Mouse (Mus musculus) C2C12 (cell line): ENCODE measurements around the gene Syce2. TPM values are rescaled to one million over a fixed set of nuclear protein-coding genes. Genes with fewer than 3 reads are reported as not detected.

Experiments
- H3K27me3 ChIP-seq: one replicate; pipeline ENCODE4 v1.6.1; 2011; ENCODE audit not compliant: control insufficient read depth, insufficient read depth, insufficient read length
- H3K36me3 ChIP-seq: one replicate; pipeline ENCODE4 v1.6.1; 2011; ENCODE audit not compliant: control insufficient read depth, insufficient read depth
- H3K4me3 ChIP-seq: one replicate; pipeline ENCODE4 v1.5.1; 2011; ENCODE audit warnings: mild to moderate bottlenecking, control low read depth; ENCODE audit not compliant: poor library complexity, insufficient read depth, severe bottlenecking
- H3K79me2 ChIP-seq: one replicate; pipeline ENCODE4 v1.6.1; 2011; ENCODE audit not compliant: control insufficient read depth, insufficient read depth
- H3K79me3 ChIP-seq: one replicate; pipeline ENCODE4 v1.6.1; 2011; ENCODE audit warnings: low read depth, control low read depth
- H3ac ChIP-seq: one replicate; pipeline ENCODE3; 2011; ENCODE audit warnings: low read depth; ENCODE audit not compliant: control insufficient read depth, insufficient read length
- CEBPB ChIP-seq: IDR thresholded peaks from one replicate; pipeline ENCODE4 v1.6.1; 2011; ENCODE audit warnings: low read depth, mild to moderate bottlenecking, control low read depth, moderate library complexity
- CTCF ChIP-seq: IDR thresholded peaks from one replicate; pipeline ENCODE4 v1.5.1; 2011; ENCODE audit not compliant: control insufficient read depth, insufficient read depth, insufficient read length
- FOSL1 ChIP-seq: IDR thresholded peaks from one replicate; pipeline ENCODE4 v1.8.0; 2011; ENCODE audit warnings: mild to moderate bottlenecking, low read length; ENCODE audit not compliant: poor library complexity, insufficient read depth, severe bottlenecking
- MAX ChIP-seq: IDR thresholded peaks from one replicate; pipeline ENCODE4 v1.6.1; 2011; ENCODE audit warnings: mild to moderate bottlenecking, control low read depth
- MYOD1 ChIP-seq: IDR thresholded peaks from one replicate; pipeline ENCODE4 v1.6.1; 2011; ENCODE audit warnings: low read depth; ENCODE audit not compliant: control insufficient read depth, insufficient read length
- MYOG ChIP-seq: IDR thresholded peaks from one replicate; pipeline ENCODE4 v1.6.1; 2011; ENCODE audit not compliant: control insufficient read depth, insufficient read length; ENCODE audit errors: extremely low read depth
- USF1 ChIP-seq: IDR thresholded peaks from one replicate; pipeline ENCODE4 v1.6.1; 2011; ENCODE audit warnings: low read depth, mild to moderate bottlenecking, control low read depth, moderate library complexity
- microRNA-seq: library from miRNA; unstranded; fragments of <30 nt; microRNA quantifications from one replicate; pipeline ENCODE4, GENCODE M21; 2019; ENCODE audit warnings: borderline microRNAs expressed
- polyA plus RNA-seq: library from polyadenylated mRNA; unstranded; fragments of >200 nt; fragmentation: generic; extraction: Trizol; gene quantifications from one replicate; pipeline ENCODE4 v1.2.1, GENCODE M21; 2012; ENCODE audit warnings: missing spikeins

The Syce2 gene
- polyA plus RNA-seq, 1 experiment = 8.5 TPM

GRCm38 (mm10) chr8:84935489-84935888, 63.6 kb downstream of the Syce2 start:
- Histone ChIP-seq H3K27me3 (peaks cover 47% of the 10 kb centered on the region), H3ac (no peak overlapping the region), H3K4me3 (no peak overlapping the region), H3K79me3 (no peaks in the 10 kb centered on the region), H3K79me2 (no peaks in the 10 kb centered on the region), H3K36me3 (no peaks in the 10 kb centered on the region)
- TF ChIP-seq USF1 = no peak
- TF ChIP-seq MYOG = no peak
- TF ChIP-seq FOSL1 = no peak
- no peak for TF ChIP-seq MYOD1
- no peak for TF ChIP-seq MAX
- TF ChIP-seq CTCF = no peak
- no peak for TF ChIP-seq CEBPB

GRCm38 (mm10) chr8:84936041-84936961, 64.4 kb downstream of the Syce2 start:
- no peak overlapping the region for H3K4me3 ChIP-seq
- H3K27me3 ChIP-seq = peaks cover 44% of the 10 kb centered on the region

GRCm38 (mm10) chr8:84936962-84937546, 65.1 kb downstream of the Syce2 start, which contains the start of gene Mast1:
Gene Mast1, minus strand, starts transcription at chr8:84937359.
- Histone ChIP-seq H3K36me3 (no peaks in the 10 kb centered on the region), H3K79me3 (no peaks in the 10 kb centered on the region), H3K27me3 (peaks cover 44% of the 10 kb centered on the region), H3ac (peak within 1 kb of the TSS; percentile 35), H3K79me2 (no peaks in the 10 kb centered on the region), H3K4me3 (no peak within 1 kb of the TSS)
- no peak for TF ChIP-seq FOSL1
- peak; percentile 59 for TF ChIP-seq CTCF

More at GRCm38 (mm10) chr8:84936041-84936961, 64.4 kb downstream of the Syce2 start:
- no peaks in the 10 kb centered on the region for H3K79me2 ChIP-seq
- no peak for TF ChIP-seq MAX
- TF ChIP-seq CEBPB = no peak
- no peak for TF ChIP-seq CTCF
- TF ChIP-seq USF1 = no peak
- TF ChIP-seq FOSL1 = no peak
- TF ChIP-seq MYOG = no peak
- no peak for TF ChIP-seq MYOD1
- no peaks in the 10 kb centered on the region for H3K79me3 ChIP-seq
- H3ac ChIP-seq = no peak overlapping the region
- no peaks in the 10 kb centered on the region for H3K36me3 ChIP-seq

Small RNA genes lying within 50 kb of the gene (microRNA-seq; reads per million reads assigned to microRNA genes)
- gene Gm24197 (not detected), gene Mir7069 (1.6 reads per million, percentile 35 among the genes with 10 or more reads in this experiment)

Other genes starting within 250 kb of the Syce2 start
- 61.4 TPM for gene Ier2, start 209.3 kb upstream of the Syce2 start, polyA plus RNA-seq
- 117 TPM for gene Trmt1, start 185.8 kb upstream of the Syce2 start, polyA plus RNA-seq
- 81.5 TPM for gene Nacc1, start 184.2 kb upstream of the Syce2 start, polyA plus RNA-seq
- gene Lyl1, start 170.7 kb upstream of the Syce2 start, polyA plus RNA-seq = 0.04 TPM
- gene G430095P16Rik, start 149.1 kb upstream of the Syce2 start, polyA plus RNA-seq = 2.9 TPM
- 50.7 TPM for gene Nfix, start 71.8 kb upstream of the Syce2 start, polyA plus RNA-seq
- gene Dand5, start 49.3 kb upstream of the Syce2 start, polyA plus RNA-seq = 2.4 TPM
- 32.5 TPM for gene Gadd45gip1, start 40.6 kb upstream of the Syce2 start, polyA plus RNA-seq
- 68.3 TPM for gene Rad23a, start 31.4 kb upstream of the Syce2 start, polyA plus RNA-seq
- 687 TPM for gene Calr, start 25.2 kb upstream of the Syce2 start, polyA plus RNA-seq
- 104 TPM for gene Farsa, start 15.1 kb upstream of the Syce2 start, polyA plus RNA-seq
- 11.4 TPM for gene Gcdh, start 21.8 kb downstream of the Syce2 start, polyA plus RNA-seq
- 0.09 TPM for gene Klf1, start 29.8 kb downstream of the Syce2 start, polyA plus RNA-seq
- gene Dnase2a, start 36.4 kb downstream of the Syce2 start, polyA plus RNA-seq = 9.0 TPM
- gene Mast1, start 65.2 kb downstream of the Syce2 start, polyA plus RNA-seq = not detected
- gene Rtbdn, start 74.9 kb downstream of the Syce2 start, polyA plus RNA-seq = 0.05 TPM
- not detected for gene Gm49661, start 97.3 kb downstream of the Syce2 start, polyA plus RNA-seq
- 609 TPM for gene Prdx2, start 97.5 kb downstream of the Syce2 start, polyA plus RNA-seq
- 145 TPM for gene Rnaseh2a, start 97.7 kb downstream of the Syce2 start, polyA plus RNA-seq
- 158 TPM for gene Junb, start 106.6 kb downstream of the Syce2 start, polyA plus RNA-seq
- gene Hook2, start 118.5 kb downstream of the Syce2 start, polyA plus RNA-seq = 7.0 TPM
- 0.04 TPM for gene Best2, start 142.4 kb downstream of the Syce2 start, polyA plus RNA-seq
- 253 TPM for gene Asna1, start 153.2 kb downstream of the Syce2 start, polyA plus RNA-seq
- gene Trir, start 154.7 kb downstream of the Syce2 start, polyA plus RNA-seq = 321 TPM
- 52.0 TPM for gene Tnpo2, start 164.8 kb downstream of the Syce2 start, polyA plus RNA-seq
- 20.0 TPM for gene Fbxw9, start 187.9 kb downstream of the Syce2 start, polyA plus RNA-seq
- not detected for gene Gm5741, start 195.9 kb downstream of the Syce2 start, polyA plus RNA-seq
- 123 TPM for gene Dhps, start 199.6 kb downstream of the Syce2 start, polyA plus RNA-seq
- gene Wdr83os, start 208.6 kb downstream of the Syce2 start, polyA plus RNA-seq = 152 TPM
- gene Wdr83, start 209.2 kb downstream of the Syce2 start, polyA plus RNA-seq = 25.0 TPM
- 9.8 TPM for gene Man2b1, start 211.2 kb downstream of the Syce2 start, polyA plus RNA-seq